8 mouse cellular contexts compared by ENCODE assay signal in genomic region chr11:98741051-98741620, GRCm38 (mm10). TPM values are rescaled to one million over a fixed set of nuclear protein-coding genes. Genes with fewer than 3 reads are reported as not detected.
A peak's percentile ranks its signal among the peaks of the same experiment; 100 is the strongest.
DNase-seq lines count a peak whose midpoint lies in the region; ATAC-seq lines count a peak whose summit lies in the region.

No protein-coding gene starts in this region.

- ATAC-seq in kidney, embryonic 15.5 days (replicated peaks; ENCODE audit: low FRiP score) = no peak; the same call in 1 of the 2 replicates
- ATAC-seq in forebrain, embryonic 16.5 days = no peak
- ATAC-seq in megakaryocyte progenitor cell, adult 5-6 weeks (replicated peaks; ENCODE audit: poor library complexity) = peak; percentile 2; the same call in 1 of the 2 replicates

- H3K36me3 ChIP-seq in kidney, embryonic 15.5 days = no peaks in the 10 kb centered on the region
- no peaks in the 10 kb centered on the region for H3K36me3 ChIP-seq in forebrain, embryonic 16.5 days (ENCODE audit: control insufficient read depth, insufficient read depth)

- H3K4me1 ChIP-seq in kidney, embryonic 15.5 days = peaks cover 58% of the 10 kb centered on the region
- H3K4me1 ChIP-seq in forebrain, embryonic 16.5 days (replicated peaks; ENCODE audit: control insufficient read depth, insufficient read depth, low read length) = peaks cover 64% of the 10 kb centered on the region

- peak overlapping the region; percentile 84 for H3K4me2 ChIP-seq in kidney, embryonic 15.5 days
- H3K4me2 ChIP-seq in forebrain, embryonic 16.5 days (ENCODE audit: low read length) = peak overlapping the region; percentile 74

- H3K27me3 ChIP-seq in kidney, embryonic 15.5 days = no peaks in the 10 kb centered on the region
- H3K27me3 ChIP-seq in forebrain, embryonic 16.5 days (replicated peaks; ENCODE audit: control insufficient read depth, insufficient read depth, low read length) = no peaks in the 10 kb centered on the region

- peak overlapping the region; percentile 93 for H3K4me3 ChIP-seq in kidney, embryonic 15.5 days (replicated peaks)
- peak overlapping the region; percentile 93 for H3K4me3 ChIP-seq in forebrain, embryonic 16.5 days (replicated peaks; ENCODE audit: low read length)

- no peak for DNase-seq in kidney, adult 11 months
- peak; percentile 36 for DNase-seq in MN1 (ENCODE audit: low spot score)
- no peak for DNase-seq in adrenal gland, postnatal 25 days
- no peak for DNase-seq in kidney, adult 9 months
- no peak for DNase-seq in left cerebral cortex, adult 9 months (ENCODE audit: low spot score in 2 of 2)

- H3K9me3 ChIP-seq in kidney, embryonic 15.5 days (replicated peaks) = no peaks in the 10 kb centered on the region
- H3K9me3 ChIP-seq in forebrain, embryonic 16.5 days (ENCODE audit: control insufficient read depth, low read length) = no peaks in the 10 kb centered on the region

- peak overlapping the region; percentile 95 for H3K27ac ChIP-seq in kidney, embryonic 15.5 days
- peak overlapping the region; percentile 99 for H3K27ac ChIP-seq in forebrain, embryonic 16.5 days (ENCODE audit: low read length)

- under 1% methylated on average over 17 of the region's 17 CpGs for WGBS in kidney, embryonic 15.5 days
- WGBS in forebrain, embryonic 16.5 days = under 1% methylated on average over 17 of the region's 17 CpGs

- H3K9ac ChIP-seq in kidney, embryonic 15.5 days = peak overlapping the region; percentile 90
- peak overlapping the region; percentile 98 for H3K9ac ChIP-seq in forebrain, embryonic 16.5 days (replicated peaks; ENCODE audit: low read depth, low read length)

RNA-seq across cellular contexts. Expression of gene Thra, which starts 0.7 kb away (rescaled TPM):
- polyA plus RNA-seq in kidney, embryonic 15.5 days (2015; fragmentation: Nextera tagmentation; extraction: Ambion mirVana) = 21.7 and 26.9 TPM in 2 replicates
- polyA plus RNA-seq in forebrain, embryonic 16.5 days (2015; fragmentation: Nextera tagmentation; extraction: Ambion mirVana) = 177 and 182 TPM in 2 replicates
- total RNA-seq in megakaryocyte progenitor cell, adult 5-6 weeks (2015) = 34.2 and 34.6 TPM in 2 replicates
- 21.8 and 25.3 TPM in 2 replicates for total RNA-seq in megakaryocyte progenitor cell, adult 5-6 weeks (2017)
- 82.5 and 89.4 TPM in 2 replicates for total RNA-seq in adrenal gland, postnatal 25 days (2021)

RNA-seq across cellular contexts. Expression of gene Med24, which starts 11.9 kb away (rescaled TPM):
- 58.2 and 64.7 TPM in 2 replicates for polyA plus RNA-seq in kidney, embryonic 15.5 days (2015; fragmentation: Nextera tagmentation; extraction: Ambion mirVana)
- 88.8 and 93.7 TPM in 2 replicates for polyA plus RNA-seq in forebrain, embryonic 16.5 days (2015; fragmentation: Nextera tagmentation; extraction: Ambion mirVana)
- total RNA-seq in megakaryocyte progenitor cell, adult 5-6 weeks (2015) = 28.7 and 30.9 TPM in 2 replicates
- 36.2 and 46.3 TPM in 2 replicates for total RNA-seq in megakaryocyte progenitor cell, adult 5-6 weeks (2017)
- total RNA-seq in adrenal gland, postnatal 25 days (2021) = 40.9 and 61.5 TPM in 2 replicates

RNA-seq across cellular contexts. Expression of gene Nr1d1, which starts 34.0 kb away (rescaled TPM):
- 2.0 and 2.3 TPM in 2 replicates for polyA plus RNA-seq in kidney, embryonic 15.5 days (2015; fragmentation: Nextera tagmentation; extraction: Ambion mirVana)
- polyA plus RNA-seq in forebrain, embryonic 16.5 days (2015; fragmentation: Nextera tagmentation; extraction: Ambion mirVana) = 3.8 and 4.0 TPM in 2 replicates
- total RNA-seq in megakaryocyte progenitor cell, adult 5-6 weeks (2015) = 3.3 and 3.5 TPM in 2 replicates
- 0.47 and 0.87 TPM in 2 replicates for total RNA-seq in megakaryocyte progenitor cell, adult 5-6 weeks (2017)
- 234 and 238 TPM in 2 replicates for total RNA-seq in adrenal gland, postnatal 25 days (2021)

RNA-seq across cellular contexts. Expression of gene Csf3, which starts 40.1 kb away (rescaled TPM):
- polyA plus RNA-seq in kidney, embryonic 15.5 days (2015; fragmentation: Nextera tagmentation; extraction: Ambion mirVana) = 0.23 TPM in 1 of 2 replicates, not detected in the other
- polyA plus RNA-seq in forebrain, embryonic 16.5 days (2015; fragmentation: Nextera tagmentation; extraction: Ambion mirVana) = not detected in 2 replicates
- total RNA-seq in megakaryocyte progenitor cell, adult 5-6 weeks (2015) = not detected in 2 replicates
- total RNA-seq in megakaryocyte progenitor cell, adult 5-6 weeks (2017) = not detected in 2 replicates
- not detected in 2 replicates for total RNA-seq in adrenal gland, postnatal 25 days (2021)

RNA-seq across cellular contexts. Expression of gene Msl1, which starts 54.2 kb away (rescaled TPM):
- polyA plus RNA-seq in kidney, embryonic 15.5 days (2015; fragmentation: Nextera tagmentation; extraction: Ambion mirVana) = 25.1 and 25.8 TPM in 2 replicates
- polyA plus RNA-seq in forebrain, embryonic 16.5 days (2015; fragmentation: Nextera tagmentation; extraction: Ambion mirVana) = 27.7 and 32.0 TPM in 2 replicates
- total RNA-seq in megakaryocyte progenitor cell, adult 5-6 weeks (2015) = 60.8 and 62.0 TPM in 2 replicates
- total RNA-seq in megakaryocyte progenitor cell, adult 5-6 weeks (2017) = 76.3 and 99.9 TPM in 2 replicates
- 109 and 113 TPM in 2 replicates for total RNA-seq in adrenal gland, postnatal 25 days (2021)

Comparison
In these comparisons a context has a peak if more than half of its experiments do, and no peak if none do; other contexts are left out.
1. RNA of gene Nr1d1, which starts 34.0 kb away (total RNA-seq): 234 to 238 TPM in adrenal gland, postnatal 25 days; 0.47 to 3.5 TPM in megakaryocyte progenitor cell, adult 5-6 weeks; every median in the first group is over 10 times any median in the second.